Mouse (Mus musculus) small intestine, adult 2 months (tissue): ENCODE data around the gene Ltn1.

Experiments used
- CTCF ChIP-seq: fragments of 200-500 bp; IDR thresholded peaks from 2 replicates; pipeline ENCODE4 v1.5.1; 2012; ENCODE audit warnings: low read depth, mild to moderate bottlenecking, control low read depth, inconsistent platforms, low read length, moderate library complexity, mixed read lengths; ENCODE audit not compliant: insufficient replicate concordance, insufficient read length; ENCODE audit errors: extremely low read depth
- POLR2A ChIP-seq: fragments of 200-500 bp; IDR thresholded peaks from 2 replicates; pipeline ENCODE4 v1.6.1; 2012; ENCODE audit warnings: low read depth, mild to moderate bottlenecking, control low read depth, inconsistent platforms, low read length, moderate library complexity

- TF ChIP-seq CTCF = no peak
- TF ChIP-seq POLR2A = peak; percentile 50; the same call in 1 of the 2 replicates
These were observed at the start of gene Ltn1 for GRCm38 (mm10) chr16:87432033-87432814.
